Mouse (Mus musculus): Measurements from ENCODE around the gene 2310034G01Rik.

2310034G01Rik gene

DNA sequence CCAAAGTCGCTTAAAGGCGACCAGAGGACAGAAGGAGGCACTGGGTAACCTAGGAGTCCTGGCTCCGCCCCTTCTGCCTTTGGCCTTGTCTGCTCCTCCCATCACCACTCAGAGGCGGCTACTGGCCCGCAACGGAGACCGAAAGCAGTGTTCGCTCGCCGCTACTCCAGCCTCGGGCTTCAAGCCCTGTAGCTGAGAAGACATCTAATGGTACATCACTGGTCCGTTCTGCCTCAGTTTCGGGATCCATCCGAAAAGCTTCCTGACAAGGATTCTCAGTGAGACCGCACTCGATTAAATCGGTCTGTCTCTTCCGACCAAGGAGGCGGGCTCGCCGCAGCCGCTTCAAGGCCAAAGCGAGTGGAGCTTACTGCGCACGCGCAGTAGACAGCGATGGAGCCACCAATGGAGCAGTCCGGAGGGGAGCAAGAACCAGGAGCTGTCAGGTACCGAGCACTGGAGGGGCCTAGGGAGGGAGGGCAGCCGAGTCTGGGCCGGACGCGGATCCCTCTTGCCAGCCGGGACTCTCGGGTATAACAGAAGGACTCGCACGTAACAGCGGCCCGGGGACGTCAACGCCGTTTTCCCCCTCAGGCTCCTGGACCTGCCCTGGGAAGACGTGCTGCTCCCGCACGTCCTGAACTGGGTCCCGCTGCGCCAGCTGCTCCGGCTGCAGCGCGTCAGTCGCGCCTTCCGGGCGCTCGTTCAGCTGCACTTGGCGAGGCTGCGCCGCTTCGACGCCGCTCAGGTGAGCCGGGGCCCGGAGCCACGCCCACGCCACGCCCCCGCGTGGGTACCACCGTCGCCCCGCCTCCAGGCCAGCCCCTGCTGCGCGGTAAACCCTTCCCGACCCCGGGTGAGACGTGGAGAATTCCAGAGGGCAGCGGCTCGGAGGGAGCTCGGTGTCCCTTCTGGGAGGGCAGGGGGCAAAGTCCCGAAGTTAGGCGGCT lies 21.7 kb downstream of the 2310034G01Rik start, which contains the start of gene Fbxl15:
Fbxl15 (plus strand) TSS at position 104 of the 950 bp plus-strand sequence.
- DNase-seq = peak; percentile 95

DNA sequence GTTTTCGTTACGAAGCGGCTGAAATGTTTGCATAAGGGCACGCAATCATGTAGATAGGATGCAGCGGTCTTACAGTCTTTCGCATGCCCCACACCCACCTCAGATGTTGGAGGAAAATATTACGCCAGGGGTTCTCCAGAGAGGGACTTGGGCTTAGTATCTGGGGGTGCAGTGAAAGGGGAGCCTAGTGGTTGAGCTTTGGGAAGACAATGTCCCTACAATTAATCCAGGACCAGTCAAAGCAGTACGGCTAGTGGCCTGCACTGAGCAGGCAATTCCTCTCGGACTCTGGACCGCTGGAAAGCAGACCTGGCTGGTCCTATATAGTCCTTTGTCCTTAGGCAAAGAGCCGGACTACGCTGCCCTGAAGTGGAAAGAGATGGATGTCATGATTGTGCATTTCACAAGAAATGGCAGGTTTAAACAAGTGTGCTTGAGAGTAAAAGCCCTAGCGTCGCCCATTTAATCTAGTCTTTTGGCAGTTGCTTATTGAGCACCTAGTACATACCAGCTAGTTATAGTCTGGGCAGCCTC lies 22.5 kb downstream of the 2310034G01Rik start:
- DNase-seq = no peak

DNA sequence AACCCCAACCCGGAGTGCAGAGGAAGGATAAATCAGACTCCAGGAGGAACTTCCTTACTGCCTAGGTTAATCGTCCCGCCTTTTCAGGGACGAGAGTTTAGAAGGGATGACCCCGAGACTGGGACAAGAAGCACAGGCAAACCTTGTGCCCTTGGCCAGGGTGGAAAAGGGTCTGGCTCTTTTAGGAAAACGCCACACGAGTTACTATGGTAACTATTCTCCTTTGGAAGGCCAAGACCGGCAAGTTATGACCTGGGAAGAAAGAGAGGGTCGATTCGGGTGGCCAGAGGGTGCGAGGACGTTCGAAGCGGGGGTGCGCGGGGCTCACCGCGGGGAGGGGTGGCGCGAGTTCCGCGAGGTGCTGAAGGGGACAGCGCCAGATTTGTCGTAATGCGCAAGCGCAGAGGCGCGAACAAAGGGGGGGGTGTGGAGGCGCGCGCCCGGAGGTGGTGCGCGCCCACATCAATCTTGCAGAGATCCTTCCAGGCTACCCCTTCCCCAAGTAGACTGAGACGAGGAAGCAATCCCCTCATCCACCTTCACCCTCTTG lies 23.3 kb downstream of the 2310034G01Rik start, which contains the start of gene Psd:
Psd (minus strand) TSS at position 401 of the 550 bp plus-strand sequence.
- DNase-seq = peak; percentile 66

DNA sequence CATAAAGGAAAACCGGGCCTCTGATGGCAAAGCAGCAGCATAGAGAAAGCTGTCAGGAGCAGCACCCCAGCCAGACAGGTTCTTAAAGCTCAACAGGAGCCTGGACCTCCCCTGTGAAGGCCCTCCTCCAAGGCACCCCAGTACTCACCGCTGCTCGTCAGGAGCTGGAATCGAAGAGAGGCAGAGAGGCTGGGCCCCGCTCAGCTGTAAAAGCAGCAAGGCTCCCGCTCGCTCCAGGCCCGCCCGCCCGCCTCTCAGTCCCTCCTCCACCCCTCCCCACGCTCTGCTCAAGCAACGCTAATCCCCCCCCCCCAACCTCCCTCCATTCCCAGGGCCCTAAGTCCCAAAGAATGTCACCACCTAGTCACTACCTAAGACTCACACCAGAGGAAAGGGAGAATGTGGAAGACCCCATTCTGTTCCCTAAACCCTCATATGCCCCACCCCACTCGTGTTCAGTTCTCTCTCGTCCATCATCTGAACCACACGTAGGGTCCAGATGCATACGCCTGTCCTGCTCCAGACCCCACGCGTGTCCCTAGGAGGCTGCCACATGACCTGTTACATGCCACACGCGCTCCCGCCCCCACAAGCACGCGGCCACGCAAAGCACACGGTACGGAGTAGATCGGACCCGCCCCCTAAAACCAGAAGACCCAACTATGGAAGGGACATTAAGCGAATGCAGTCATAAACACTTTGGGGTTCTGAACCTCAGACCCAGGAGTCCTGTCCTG lies 23.9 kb downstream of the 2310034G01Rik start:
- no peak for DNase-seq

DNA sequence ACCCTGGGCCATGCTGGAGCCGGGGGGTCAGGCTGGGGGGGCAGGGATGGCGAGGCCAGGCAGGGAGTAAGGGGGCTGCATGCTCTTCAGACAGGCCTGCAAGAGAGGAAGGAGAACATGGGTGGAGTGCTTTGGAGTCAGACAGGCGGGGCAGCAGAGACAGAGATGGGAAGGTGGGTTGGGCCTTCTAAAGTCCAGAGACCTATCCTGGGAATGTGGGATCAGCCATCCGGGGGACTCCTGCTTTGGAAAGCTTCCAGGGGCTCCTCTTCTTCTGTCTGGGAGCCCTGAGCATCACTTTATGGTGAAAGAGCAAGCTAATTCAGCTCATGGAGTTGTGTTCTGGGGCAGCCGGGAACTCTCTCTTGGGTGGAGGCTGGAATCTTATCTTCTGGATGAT lies 25.2 kb downstream of the 2310034G01Rik start:
- no peak for DNase-seq

DNA sequence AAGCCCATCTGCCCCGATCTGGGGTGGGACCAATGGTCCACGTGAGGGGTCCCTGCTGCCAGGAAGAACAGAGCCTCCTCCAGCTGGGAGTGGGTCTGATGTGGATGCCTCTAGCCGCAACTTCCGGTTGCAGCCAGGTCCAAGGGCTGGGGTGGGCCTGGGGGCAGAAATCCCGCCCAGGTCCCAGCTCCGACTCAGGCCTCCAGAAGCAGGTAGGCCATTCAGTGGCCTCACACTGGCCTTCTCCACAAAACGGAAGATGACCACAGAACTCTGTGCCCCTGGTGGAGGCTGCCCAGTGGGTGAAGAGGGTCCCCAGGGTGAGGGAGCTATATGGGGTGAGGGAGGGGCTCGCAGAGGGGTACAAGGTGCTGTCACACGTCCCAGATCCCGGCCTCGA lies 25.7 kb downstream of the 2310034G01Rik start:
- DNase-seq = no peak

DNA sequence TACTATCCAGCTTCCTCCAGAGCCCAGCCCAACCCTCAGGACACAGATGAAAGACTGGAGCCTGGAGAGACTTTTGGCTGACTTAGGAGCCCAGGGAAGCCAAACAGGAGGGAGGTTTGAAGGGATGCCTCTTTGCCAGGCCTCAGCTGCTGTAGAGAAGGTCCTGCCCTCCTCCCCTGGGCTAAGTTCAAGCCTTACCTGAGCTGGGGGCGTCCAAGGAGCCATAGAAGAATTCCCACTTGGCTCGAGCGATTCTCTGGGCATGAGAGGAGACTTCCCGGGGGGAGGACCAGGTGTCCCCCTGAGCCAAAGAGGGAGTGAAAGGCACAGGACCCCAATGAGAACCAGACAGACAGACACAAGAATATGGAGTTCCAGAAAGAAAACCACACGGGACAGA lies 26.4 kb downstream of the 2310034G01Rik start:
- DNase-seq = no peak

DNA sequence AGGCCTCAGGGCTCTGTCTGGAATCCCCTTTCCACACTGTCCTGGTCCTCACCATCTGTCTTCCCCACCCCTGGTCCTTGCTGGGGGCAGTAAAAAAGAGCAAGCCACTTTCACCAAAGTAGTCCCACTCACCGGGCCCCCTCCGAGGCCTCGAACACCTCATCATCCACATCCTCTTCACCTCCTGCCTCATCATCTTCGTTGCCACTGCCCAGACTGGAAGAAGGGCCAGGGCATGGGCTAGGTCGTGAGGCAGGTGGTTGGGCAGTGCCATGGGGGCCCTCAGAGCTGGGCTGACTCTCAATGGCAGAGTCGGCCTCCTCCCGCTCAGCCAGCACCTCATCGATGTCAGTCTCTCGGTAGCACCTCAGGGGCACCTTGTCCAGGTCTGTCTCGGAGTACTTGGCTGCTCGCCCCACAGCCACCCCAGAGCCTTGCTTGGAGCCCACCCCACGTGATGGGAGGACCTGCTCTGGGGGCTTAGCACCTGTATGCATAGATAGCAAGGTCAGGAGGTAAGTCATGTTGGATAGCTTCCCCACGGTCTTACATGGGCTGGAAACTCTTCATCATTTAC lies 27.0 kb downstream of the 2310034G01Rik start:
- DNase-seq = no peak

DNA sequence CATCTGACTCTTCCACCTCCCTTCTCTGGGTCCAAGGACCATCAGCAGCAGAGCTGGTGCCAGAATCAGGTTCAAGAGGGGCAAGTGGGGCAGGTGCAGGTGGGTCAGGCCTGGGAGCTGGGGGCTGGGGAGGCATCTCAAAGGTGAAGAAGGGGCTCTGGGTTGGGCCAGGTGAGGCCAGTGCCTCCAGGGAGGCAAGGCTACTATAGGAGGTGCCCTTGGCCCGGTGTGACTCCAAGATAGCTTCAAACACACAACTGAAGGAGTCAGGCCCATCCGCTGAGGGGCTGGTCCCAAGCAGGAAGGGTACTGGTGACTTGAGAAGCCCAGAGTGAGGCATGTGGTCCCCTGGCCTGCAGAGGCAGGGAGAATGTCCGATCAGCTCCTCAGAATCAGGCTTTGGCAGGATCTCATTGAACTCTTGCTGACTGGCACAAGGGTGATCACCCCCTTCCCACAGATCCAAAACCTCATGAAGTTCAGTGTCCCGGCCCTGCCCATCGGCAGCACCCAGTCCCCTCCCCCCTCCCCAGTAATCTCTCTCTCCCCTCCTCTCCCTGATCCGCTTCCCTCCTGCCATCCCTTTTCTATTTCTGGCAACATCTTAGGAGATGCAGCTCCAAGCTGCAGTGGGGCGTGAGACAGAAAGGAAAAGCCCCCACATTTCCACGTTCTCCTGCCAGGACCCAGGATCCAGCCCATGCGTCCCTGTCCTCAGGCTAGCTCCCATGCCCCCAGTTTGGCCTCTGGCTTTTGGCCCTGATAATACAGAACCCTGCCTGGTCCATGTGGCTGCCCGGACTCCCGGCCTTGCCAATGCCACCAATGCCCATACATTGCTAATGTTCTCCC lies 27.7 kb downstream of the 2310034G01Rik start:
- no peak for DNase-seq

DNA sequence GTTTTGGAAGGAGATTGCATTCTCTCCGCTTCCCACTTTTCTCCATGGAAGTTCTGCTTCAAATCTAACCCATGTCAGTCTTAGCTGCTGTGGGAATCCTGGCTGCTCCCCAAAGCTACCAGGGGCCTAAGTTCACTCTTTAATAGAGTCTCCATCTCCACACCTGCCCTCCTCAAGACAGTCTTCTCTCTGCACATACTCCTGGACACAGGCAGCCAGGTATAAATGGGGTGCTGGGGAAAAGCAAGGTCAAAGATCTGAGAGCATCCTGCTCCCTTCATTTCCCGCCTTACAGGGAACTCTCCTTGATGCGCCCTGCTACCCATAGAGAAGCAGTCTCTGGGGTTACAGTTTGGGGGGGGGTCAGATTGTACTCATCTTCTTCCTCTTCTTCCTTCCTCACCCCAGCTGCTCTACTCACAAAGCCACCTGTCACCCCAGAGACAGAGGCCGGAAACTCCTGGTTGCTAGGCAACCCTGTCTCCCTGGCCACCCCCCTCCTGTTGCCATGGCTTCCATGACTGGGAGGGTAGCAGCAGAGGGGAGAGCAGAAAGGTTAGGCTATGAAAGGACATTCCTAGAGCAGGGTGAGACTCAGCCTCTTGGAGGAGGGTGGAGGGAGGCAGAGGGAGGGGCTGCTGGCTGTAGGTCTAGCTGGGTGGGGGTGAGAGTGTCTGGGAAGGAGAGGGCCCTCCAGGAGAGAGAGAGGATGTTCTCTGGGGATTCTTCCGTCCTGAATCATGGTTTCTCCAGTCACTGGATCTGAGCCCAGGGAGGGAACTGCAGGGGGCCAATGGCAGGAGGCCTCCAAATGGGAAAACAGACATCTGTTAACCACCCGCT lies 28.8 kb downstream of the 2310034G01Rik start:
- no peak for DNase-seq

DNA sequence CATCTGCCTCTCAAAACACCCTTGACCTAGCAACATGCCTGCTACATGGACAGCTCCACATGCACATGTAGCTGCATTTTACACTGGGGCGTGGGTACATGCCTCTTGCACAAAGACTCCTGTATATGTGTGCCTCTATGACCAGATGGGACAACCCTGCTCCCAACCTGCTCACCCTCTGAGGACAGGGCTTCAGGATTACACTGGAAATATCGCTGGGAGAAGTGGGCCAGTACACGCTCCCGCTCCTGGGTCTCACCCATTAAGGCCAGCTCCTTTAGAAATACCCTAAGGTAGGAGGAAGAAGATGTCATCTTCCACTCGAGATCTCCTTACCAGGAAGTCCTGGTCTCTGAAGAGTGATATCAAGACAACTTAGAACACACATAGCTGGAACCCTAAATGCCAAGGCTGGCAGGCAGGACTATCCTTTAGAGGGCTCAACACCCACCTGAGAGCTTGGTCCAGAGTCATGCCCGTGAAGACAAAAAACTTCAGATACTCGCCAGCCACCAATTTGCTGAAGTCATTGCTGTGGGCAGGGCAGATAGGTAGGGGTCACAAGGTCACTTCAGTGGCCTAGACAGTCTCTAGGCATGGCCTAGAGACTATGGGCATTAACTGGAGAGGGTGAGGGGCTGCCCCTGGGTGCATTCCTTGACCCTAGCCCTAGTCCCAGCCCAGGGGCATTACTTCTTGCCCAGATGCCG lies 29.9 kb downstream of the 2310034G01Rik start:
- DNase-seq = no peak

DNA sequence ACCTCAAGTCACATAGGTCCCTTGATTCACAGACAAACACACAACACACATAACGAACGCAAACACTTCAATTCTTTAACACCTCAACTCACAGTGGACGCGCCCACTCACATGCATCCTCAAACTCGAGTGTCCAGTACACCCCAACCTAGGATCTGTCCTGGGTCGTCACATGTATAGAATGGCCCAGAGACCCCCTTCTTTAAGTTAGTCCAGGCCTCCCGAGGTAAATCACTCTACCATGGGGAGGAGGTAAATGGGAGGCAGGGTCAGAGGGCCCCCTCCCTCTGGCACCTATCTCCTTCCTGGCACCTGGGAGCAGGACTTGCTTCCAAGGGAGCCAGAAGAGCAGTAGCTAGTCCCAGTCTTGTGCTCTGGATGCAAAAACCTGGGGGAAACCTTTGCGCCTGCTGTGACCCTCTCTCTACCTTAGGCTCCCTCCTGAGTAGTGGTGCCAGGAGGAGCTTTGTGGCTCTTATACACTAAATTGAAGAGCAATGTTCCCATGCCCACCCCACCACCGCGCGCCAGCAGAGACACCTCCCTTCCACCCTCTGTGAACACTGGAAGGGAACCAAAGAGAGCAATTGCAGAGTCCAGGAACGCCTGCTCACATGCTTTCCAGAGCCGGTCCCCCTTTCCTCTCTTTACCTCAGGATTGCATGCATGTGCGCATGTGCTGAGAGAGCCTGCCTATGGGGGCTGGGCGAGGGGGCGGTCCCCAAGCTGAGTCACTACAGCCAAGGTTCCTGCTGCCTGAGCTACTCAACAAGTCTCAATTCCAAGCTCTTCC lies 31.3 kb downstream of the 2310034G01Rik start:
- DNase-seq = peak; percentile 67

DNA sequence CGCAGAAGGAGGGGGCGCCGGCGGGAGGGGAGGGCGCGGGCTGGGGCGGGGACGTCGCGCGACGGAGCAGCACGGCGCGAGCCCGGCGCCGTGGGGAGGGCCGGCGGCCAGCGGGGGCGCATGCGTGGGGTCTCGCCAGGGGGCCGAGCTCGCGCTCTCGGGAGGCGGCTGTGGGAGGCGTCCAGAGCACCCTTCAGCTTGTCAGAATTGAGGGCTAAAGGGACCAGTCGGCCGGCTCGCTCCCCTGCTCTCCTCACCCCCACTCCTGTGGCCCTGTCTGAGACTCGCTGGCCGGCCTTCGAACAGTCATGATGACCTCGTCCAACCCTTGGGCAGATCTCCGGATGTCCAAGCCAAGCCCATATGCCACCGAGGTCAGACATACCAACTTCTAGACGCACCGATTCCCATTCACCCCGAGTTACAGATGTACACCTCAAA lies 32.1 kb downstream of the 2310034G01Rik start:
- no peak for DNase-seq

DNA sequence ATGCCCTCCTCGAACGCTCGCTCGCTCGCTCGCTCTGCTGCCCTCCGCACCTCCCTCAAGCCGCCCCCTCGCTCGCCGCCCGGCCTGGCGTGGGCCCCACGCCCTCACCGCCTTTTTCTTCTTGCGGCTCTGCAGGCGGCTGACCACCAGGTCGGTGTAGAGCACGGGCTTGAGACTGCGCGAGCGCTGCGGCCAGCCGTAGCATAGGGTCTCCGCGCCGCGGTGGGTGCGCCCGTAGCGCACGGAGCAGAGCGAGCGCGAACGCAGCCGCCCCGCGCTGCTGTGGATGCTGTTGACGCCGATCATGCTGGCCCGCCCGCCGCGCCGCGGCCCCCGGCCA lies 32.6 kb downstream of the 2310034G01Rik start:
- DNase-seq = no peak

DNA sequence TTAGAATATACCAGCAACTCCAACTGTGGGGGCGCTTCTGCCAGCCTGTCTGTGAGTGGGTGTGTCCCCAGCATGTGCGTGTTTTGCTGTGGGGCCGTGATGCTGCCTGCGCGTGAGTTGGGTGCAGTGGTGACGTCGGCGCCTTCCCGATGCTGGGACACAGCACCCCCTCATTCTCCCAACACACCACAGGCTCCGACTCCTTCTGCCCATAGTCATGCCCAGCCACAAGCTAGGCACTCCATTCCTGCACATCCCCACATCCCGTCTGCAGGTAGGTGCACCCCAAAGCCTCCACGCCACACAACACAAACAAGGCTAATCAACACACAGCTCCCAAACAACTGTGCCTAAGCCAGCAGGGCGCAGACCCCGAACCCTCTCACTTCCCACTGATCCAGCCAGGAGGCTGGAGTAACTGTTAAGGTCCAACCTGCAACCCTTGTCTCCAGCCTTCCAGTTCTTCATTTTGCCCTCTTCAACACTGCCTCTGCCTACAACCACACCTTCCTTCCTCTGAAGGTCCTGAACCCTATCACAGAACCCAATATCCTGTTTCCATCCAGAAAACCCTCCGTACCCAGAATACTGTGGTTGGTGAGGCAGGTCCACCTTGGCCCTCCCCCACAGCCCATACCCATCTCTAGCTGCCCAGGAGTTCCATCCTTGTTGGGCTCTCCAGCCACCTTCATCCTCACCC lies 33.1 kb downstream of the 2310034G01Rik start:
- DNase-seq = no peak

DNA sequence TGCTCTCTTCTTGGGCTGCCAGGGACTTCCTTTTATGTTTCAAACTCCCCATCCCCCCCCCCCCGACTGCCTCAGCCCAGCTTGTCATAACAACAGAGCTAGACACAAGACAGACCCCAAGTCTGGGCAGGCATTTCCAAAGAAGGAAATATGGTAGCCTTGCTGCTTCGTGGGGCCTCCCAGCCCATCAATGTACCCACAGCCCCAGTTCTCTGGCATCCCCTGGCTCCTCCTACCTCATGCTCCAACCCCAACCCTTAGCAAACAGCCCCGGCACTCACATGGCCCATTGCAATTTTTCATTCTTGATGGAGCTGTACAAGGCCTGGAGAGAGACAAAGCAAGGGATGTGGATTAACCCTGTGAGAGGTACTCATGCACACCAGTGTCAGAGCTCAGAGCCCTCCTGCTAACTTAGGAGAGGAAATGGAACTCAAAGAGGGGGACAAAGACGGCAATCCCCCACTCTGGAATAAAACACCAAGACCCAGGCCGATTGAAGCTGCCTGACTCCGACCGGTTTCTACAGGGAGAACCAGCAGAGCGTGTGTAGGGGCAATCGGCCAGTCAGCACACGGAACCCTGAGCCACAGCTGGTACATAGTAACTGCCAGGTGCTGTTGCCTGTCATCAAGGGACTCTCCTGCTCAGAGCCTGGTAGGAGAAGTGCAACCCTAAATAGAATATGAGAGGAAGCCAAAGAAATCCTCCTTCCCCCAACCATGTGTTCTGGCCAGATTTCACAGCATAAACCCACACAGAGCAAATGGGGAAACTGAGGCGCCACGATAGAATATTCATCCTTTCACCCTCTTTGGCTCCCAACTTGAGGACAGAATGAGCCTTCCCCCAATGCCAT lies 34.1 kb downstream of the 2310034G01Rik start:
- DNase-seq = peak; percentile 49

DNA sequence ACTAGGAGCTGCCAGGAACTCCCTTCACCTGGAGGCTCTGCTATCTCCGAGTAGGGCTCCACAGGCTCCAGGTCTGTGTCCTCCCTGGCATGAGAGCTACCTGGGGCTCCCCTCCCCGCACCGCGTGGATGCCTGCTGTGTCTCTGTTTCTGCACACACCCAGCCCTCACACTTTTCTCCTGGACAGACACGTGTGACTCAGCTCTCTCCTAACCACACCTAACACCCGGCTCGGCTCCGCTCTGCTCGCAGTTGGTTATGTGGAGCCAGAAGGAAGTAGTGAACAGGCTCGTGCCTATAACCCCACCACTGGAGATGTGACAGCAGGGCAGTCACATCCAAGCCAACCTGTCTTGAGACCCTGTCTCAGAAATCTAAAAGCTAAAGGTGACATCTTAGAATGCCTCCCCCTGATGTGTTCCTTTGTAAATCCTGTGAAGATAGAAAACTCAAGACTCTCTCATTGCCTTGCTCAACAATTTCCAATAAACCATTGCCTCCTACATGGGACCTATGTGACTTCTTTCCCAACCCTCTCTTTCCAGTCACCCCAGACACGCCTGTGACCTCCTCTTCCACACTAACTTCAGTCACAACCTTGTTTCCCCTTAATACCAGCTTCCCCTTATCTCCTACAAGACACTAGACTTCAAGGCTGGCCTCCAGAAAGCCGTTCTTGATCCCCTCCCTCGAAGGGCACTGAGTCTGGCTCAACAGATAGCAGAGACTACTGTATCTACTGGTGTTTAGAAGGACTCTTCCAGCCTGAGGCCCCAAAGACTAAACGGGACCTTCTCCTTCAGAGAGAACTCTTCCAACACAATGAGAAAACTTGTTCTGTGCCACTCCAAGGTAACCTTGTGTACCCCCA lies 35.0 kb downstream of the 2310034G01Rik start:
- peak; percentile 87 for DNase-seq
